Mouse (Mus musculus): Measurements from ENCODE around the gene Ftl1.
A peak's percentile ranks its signal among the peaks of the same experiment; 100 is the strongest.

- TF ChIP-seq CTCF (IDR thresholded peaks at IDR 0.05) (peak; percentile 85), EP300 (IDR thresholded peaks at IDR 0.05) (no peak)
These were observed 11.2 kb upstream of the Ftl1 start for GRCm38 (mm10) chr7:45470869-45471268.

All from lung, postnatal 0 days (tissue).